Mouse (Mus musculus) T-helper 1 cell (primary cell): ENCODE measurements around the gene Susd3.

Source experiments
- in situ Hi-C: fragments of 300-600 bp; cut with MboI, MseI; formaldehyde crosslinking; loops from one replicate; pipeline ENCODE4 v1.15.1; 2025; ENCODE audit warnings: high pct_unique_total_duplicates

Gene Susd3

DNA sequence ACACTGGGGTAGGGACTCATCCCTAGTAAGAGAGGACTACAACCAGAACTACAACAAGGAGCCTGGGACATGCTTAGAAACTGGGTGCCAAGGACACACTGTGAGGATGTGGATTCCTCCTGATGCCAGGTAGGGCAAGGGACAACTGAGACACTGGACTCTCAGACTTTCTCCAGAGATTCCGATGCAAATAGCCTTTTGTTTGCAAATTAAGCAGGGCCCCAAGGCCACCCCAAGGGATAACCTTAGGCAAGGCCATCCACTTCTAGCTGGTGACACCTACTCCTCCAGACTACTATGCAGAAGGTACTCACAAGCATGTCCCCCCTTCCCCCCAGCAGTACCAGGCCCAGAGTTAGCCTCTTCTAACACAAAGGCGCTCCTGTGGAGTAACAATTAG lies 1.9 kb downstream of the Susd3 start:
- in situ Hi-C loops = no loop called here

DNA sequence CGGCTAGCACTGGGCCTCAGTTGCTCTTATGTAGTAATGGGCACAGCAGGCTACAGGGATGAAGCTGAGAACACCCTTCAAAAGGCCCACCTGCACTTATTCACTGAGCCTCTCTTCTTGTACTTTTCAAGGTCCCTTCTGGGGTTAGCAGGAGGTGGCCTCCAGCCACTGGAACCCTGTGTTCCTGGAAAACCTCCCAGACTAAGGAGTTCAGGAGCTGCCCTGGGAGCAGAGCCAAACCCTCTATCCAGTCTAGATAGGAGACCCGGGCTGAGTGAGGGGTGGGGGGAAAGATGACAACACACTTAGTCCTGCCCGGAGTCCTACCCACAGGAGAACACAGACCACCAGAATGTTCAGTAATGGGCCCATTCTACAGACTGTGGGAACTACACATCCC lies 2.5 kb downstream of the Susd3 start:
- in situ Hi-C loops = no loop called here

DNA sequence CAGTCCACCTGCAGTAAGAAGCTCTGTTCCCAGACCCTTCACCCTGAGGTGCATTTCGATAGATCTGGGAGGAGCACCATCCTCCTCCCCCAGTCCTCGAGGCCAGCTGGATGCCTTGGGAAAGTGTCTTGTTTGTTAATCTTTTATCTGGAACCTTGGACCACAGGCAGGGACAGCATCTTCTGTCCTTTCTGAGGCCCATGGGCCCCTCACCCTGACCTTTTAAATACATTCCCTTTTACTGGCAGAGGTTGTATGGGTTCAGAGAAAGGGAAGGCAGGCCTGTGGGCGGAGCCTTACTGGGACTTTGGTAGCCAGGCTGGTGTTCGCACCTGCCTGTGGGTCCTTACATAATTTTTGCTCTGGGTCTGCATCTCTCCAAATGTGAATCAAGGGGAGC lies 3.3 kb downstream of the Susd3 start:
- in situ Hi-C loops = no loop called here

DNA sequence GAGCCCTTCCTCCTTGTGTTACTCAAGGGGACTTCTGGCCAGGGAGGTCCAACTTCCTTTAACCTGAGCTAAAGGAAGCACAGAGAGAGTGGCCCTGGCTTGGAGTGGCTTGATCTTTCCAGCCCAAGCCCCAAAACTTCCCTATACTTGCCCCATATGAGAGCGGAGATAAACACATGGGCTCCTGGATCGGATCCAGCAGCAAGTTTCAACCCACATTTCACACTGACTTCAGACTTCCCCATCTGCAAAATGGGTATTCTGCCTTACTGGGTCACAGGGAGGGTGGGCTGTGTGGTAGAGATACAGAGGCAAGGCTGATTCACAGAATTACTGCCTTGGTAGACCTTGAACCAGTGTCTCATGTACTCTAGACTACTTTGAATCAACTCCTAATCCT lies 5.0 kb downstream of the Susd3 start:
- in situ Hi-C loops = no loop called here

DNA sequence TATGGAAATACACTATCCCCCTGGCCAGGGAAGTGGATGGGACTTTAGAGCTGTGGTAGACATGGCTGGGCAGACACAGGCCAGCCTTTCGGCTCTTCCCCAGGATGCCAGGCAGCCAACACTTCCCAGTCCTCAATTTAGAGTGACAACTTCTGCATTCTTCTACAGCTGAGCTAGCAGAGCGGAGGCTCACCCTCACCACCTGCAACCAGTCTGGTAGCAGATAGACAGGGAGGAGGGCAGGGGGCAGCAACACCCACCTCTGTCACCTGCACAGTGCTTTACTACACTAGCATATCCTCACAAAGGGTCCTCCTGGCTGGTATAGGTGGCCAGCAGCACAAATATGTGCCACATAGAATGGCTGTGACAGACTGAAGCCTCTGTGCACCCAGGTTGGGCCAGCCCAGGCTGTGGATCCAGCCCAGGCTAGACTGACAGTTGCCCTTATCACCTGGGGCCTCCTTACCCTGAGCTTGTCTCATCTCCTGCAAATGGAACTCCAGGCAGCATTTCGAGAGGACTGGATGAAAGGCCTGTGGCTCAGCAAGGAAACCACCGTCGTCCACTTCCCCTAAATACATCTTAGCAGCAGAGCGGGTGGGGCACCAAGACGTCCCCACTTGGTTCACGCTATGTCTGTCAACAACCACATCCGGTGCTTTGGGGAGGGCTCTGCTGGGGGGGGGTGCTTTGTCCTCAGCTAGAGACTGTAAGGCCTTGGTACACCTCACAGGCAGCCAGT lies 6.0 kb downstream of the Susd3 start:
- in situ Hi-C loops = no loop called here

DNA sequence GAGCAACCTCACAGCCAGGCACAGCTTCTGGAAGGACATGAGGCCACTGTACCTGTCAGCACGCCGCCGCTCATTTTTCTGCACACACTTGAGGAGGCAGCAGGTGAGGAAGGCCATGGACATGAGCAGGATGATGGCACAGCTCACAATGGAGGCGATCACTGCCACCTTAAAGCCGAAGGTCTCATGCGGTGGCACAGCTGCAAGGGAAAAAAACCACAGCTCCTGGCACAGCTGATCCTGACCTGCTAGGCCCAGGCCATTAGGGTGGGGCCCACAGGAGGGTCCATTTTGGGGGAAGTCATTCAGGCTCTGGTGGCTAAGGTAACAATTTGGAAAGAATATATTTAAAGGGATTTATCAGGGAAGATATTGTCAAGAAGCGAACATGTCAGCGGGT lies 9.8 kb downstream of the Susd3 start:
- in situ Hi-C loops = no loop called here

DNA sequence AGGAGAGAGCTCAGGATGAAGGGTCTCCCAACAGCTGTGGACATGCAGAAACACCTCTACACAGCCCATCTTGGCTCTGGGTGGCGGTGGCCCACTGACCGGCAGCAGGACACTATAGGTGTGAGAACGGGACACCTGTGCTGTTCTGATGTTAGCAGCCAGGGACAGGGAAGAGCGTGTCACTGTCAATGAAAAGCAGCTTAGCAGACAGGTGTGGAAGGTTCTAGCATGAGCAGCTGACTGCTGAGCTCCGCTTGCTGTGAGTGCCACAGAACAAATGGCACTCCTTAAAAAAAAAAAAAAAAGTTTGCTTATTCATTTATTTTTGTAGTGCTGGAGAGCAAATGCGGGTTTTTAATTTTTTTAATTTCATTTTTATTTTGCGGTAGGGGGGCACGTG lies 10.9 kb downstream of the Susd3 start:
- in situ Hi-C loops = no loop called here

DNA sequence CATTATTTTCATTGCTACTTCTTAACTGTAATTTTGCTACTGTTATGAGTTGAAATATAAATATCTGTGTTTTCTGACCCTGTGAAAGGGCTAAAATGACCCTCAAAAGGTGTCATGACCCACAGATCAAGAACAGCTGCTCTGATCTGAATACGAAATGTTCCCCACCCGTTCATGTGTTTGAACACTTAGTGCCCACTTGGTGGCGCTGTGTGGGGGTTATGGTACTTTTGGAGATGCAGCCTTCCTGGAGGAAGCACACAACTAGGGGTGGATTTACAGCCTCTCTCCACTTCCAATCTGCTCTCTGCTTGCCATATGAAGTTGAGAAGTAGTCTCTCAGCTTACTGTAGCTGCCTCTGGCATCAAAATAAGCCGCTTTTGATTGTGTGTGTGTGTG lies 13.8 kb downstream of the Susd3 start:
- in situ Hi-C loops = no loop called here

DNA sequence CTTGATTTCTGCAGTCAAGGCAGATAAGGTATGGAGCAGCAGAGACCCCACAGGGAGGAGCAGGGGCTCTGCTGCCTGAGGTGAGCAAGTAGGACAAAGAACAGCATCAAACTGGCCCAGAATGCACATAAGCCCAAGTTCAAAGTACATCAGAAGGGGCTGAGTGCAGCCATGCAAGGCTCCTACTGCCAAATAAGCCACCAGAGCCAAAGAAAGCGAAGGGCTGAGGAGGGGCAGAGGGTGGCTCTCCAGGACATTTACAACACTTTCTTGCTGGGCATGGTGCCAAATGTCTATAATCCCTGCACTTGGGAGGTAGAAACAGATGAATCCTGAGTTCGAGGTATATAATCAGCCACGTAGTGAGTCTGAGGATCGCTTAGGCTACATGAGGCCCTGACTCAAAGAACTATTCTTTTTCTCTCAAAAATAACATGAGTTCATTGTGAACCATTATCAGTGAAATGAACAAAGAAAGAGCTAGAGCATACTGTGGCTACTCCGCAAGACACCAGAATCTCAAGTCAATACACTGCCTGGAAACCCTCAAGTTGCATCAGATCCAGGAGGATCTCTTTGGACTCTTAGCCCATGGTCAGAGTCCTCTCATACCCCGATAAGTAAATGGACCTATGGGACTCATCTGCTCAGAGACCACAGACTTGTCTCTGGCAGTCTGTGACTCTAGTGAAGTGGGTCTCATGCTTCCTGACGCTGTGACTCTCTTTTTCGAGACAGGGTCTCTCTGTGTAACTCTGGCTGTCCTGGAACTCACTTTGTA lies 14.5 kb downstream of the Susd3 start:
- in situ Hi-C loops = no loop called here

DNA sequence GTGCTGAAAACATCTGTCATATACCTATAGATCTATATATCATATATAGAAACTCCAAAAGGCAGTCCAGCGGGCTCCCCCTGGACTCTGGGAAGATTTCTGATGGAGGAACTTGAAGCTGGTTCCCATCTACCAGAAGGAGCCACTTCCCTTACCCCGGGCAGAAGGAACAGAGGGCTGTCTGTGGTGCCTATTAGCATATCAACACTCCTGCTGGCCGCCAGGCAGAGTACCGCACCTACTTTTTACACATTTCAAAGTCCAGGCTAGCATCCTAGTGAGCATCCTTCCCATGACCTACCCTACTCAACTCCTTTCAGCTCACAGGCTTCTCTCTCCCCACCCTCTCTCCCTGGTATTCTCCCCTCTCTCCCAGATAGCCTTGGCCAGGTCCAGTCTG lies 22.9 kb downstream of the Susd3 start:
- in situ Hi-C loops = no loop called here

DNA sequence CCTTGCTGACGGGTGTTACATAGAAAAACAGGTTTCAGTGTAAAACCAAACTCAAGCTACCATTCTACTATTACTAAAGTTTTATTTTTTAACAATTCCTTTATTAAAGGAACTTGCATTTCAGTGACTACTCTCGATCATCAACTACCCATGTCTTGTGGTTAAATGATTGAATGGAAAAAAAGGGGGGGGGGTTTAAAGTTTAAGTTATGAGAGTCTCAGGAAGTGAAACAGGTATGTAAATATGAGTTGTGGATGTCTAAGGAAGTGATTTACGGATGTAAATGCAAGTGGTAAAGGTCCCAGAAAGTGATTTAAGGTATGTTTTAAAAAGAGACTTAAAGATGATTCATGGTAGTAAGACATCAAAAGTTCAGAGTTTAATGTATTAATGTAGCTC lies 23.3 kb downstream of the Susd3 start:
- in situ Hi-C loops = no loop called here

DNA sequence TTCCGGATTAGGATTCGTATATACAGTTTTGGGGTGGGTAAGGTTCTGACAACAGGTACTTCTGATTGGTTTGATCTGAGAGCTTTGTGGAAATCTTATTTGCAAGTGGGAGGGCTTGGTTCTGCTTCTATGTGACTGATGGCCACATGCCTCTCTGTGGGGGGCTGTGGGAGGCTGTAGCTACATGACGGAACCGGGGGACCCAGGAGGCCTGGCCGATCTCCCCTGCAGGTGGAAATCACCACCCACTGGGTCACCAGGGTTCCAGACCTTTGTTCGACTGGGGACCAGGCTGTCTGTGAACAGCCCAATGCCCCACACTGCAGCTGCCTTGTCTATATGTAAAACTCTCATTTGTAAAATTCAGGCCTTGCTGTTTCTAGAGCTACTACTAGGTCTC lies 23.8 kb downstream of the Susd3 start:
- in situ Hi-C loops = no loop called here

DNA sequence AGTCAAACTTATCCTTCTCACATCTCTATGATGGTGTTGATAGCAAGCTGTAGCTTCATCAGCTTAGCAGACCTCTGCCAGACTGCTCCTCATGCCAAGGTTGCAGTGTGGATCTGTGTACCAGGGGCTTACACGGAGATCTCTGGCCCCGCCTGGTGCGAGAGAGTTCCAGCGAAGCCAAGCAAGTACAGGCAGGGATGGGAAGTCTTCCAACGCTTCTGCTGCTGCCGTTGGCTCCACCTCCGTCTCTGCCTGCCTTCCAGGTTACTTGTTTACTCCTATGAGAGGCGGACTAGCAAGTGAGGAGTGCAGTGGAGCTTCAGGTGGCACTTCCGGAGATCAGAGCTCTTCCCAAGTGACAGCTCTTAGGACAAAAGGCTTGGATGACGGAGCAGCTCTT lies 24.2 kb downstream of the Susd3 start:
- in situ Hi-C loops = no loop called here

DNA sequence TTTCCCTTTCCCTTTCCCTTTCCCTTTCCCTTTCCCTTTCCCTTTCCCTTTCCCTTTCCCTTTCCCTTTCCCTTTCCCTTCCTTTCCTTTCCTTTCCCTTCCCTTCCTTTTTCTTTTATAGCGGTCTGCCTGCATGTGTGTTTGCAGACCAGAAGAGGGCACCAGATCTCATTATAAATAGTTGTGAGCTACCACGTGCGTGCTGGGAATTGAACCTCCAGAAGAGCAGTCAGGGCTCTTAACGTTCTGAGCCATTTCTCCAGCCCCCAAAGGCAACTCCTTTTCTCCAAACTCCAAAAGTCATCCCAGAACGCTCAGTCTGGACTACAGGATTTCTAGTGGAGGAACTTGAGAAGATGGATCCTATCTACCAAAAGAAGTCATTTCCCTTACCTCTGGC lies 27.6 kb downstream of the Susd3 start:
- in situ Hi-C loops = no loop called here

DNA sequence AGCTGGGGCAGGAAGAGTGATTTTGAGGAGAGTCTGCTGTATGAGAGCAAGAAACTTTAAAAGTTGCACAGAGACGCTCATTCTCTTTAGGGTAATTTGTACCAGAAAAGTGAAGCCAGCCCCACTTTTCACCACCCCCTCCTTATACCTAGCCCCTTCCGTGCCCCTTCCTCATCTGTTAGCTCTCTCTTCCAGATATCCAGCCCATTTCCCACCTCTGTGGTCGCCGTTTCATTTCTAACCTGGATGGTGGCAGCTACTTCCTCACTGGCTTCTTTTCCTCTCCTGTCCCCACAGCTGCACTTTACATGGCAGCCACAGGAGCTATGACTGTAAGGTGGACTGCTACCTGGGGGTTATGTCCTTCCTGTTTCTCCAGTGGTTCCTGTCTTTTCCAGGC lies 29.1 kb downstream of the Susd3 start:
- in situ Hi-C loops = loop anchor here (5.0 kb wide), 1 partner anchor 53 kb away; no protein-coding TSS in a partner anchor

DNA sequence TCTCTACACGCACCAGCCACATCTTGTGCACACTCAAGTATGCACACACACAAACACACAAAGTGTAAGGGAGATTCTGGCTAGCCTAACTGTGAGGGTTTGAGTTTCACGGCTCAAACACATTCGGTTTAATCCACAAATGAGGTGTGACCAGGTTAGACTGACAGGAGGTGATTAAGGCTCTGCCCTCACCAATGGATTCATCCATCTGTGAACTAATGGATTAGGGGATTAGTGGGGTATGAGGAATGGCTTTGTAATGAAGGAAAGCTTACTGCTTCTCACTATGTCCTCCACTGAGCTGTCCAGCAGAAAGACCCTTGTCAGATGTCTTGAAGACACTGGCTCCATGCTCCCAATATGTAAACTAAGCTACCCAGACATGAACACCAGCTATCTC lies 29.9 kb downstream of the Susd3 start:
- in situ Hi-C loops = loop anchor here (5.0 kb wide), 1 partner anchor 54 kb away; no protein-coding TSS in a partner anchor

DNA sequence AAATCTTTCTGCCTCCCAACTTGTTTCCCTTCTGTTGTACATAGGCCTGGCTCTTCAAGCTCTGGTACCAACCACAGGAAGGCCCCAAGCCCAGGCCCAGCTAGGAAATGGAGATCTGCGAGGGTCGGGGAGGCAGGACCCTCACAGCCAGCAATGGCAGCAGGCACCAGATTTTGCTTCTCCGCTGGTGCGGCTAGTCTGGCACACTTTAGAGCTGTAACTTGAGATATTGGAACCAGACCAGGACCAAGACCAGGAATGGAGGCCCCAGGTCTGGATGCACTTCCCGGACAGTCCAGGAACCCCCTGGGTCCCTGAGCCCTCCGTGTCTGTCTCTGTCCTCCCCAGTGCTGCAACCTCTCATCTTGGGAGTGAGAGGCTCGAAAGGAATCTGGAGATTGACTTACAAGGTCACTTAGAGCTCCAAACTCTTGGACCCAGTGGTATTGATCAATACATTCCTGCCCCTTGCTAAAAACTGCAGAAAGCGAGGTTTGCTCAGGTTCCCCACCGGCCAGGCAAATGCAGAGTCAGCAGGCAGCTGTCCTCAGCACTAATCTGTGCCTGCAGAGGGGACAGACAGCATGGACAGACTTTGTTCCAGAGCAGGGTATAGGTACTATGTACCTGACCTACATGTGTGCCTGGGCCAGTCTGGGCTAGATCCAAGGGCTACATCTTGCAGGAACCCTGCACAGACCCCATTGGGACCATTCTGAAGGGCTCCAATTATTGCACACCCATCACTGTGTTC lies 31.5 kb downstream of the Susd3 start:
- in situ Hi-C loops = loop anchor here (5.0 kb wide), 1 partner anchor 55 kb away; no protein-coding TSS in a partner anchor

DNA sequence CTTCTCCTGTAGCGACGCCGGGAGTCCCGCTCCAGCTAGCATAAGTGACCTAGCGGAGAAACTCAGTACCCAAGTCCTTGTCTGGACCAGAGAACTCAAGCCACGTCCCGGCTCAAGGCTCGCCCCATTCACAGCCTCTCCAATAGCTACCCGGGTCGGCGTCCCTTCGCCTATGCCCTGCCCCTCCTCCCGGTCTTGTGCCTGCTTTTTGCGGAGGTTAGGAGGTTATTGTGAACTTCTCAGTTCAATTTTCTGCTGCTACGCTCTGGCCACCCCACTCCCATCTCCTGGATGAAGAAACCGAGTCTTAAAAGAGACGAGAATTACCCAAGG lies 32.3 kb downstream of the Susd3 start:
- in situ Hi-C loops = loop anchor here (5.0 kb wide), 1 partner anchor 56 kb away; no protein-coding TSS in a partner anchor

DNA sequence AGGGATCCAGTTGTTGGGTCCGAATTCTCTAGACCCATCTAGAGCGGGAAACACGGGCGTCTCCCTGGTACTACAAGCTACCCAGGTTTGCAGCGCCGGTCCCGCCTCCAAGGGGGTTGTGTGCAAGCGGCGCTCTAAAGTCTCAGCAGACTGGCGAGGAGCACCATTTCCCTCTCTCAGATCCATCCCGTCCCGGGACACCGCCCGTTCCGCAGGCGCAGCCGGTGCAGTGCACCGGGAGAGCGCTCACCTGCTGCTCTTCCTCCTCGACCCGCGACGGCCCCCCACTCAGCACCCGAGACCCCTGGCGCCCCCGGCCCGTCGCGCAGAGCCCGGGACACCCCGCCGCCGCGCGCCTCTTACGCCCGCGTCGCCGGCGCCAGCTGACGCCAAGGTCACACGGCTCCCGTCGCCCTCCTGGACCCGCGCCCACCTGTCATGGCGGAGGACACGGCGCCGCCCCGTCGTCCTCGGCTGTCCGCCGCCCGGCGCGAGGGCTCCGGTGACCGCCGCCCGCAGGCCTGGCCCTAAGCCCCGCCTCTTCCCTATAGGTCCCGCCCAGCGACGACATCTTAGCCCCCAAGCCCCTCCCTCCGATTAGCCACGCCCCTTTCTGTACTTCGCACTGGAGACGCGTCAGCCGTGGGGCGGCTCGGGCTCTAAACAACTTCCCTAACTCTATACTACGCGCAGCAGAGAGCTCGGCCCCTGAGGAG lies 32.8 kb downstream of the Susd3 start, which contains the start of gene Card19:
Gene Card19 (minus strand): TSS at position 534 of the 716 bp plus-strand sequence.
- in situ Hi-C loops = loop anchor here (5.0 kb wide), 1 partner anchor 57 kb away; no protein-coding TSS in a partner anchor

DNA sequence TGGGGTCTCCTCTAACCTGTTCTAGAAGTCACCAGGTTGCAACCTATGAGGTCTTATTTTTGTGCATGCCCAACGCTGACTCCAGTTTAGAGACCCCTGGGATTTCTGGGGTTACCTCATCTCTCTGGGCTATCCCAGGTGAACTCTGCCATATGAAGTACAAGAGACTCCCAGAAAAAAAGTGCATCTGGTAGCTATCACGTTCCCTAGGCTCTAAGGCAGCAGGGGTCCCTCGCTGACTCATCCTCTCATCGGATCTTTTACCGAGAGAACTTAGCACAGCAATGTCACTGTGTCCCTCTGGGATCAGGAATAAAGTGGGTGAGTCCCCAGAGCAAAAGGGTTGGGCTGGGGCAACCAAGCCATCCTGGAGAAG lies 33.4 kb downstream of the Susd3 start:
- in situ Hi-C loops = loop anchor here (5.0 kb wide), 1 partner anchor 57 kb away; no protein-coding TSS in a partner anchor

DNA sequence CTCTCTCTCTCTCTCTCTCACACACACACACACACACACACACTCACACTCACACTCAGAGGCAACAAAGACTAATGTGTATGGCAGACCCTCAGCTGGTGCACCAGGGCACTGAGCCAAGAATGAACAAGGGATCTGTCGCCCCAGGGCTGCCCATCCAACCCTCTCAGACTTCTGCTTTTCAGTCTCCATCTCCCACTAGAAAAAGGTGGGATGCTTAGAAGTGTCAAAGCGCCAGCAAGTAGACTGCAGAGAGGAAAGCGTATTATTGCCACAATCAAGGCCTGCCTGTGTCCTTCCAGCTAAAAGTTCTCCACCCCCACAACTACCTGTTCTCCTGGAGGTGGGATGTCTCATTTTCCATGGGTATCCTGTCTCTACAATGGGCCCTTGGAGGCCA lies 34.1 kb downstream of the Susd3 start:
- in situ Hi-C loops = no loop called here

DNA sequence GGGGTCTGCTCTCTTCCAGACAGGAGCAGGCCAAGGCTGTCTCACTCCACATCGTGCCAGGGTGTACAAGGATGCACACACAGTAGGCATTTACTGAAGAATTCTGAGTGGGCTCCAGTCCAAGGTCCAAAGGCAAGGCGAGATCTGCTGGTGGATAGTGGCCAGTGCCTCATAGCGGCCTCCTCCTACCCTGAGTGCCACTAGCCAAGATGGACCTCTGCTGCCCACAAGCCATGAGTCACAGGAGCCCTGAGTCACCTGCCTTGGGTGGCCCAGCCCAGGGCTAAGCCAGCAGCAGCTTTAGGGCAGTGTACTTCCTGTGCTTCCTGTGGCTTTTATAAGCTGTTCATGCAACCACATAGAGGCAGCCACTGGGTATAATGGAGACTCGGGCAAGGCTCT lies 35.0 kb downstream of the Susd3 start:
- in situ Hi-C loops = no loop called here
